Mouse (Mus musculus): ENCODE measurements around the gene Lipm. TPM values are rescaled to one million over a fixed set of nuclear protein-coding genes. Genes with fewer than 3 reads are reported as not detected.

Gene Lipm
- polyA plus RNA-seq (2014; fragmentation: Nextera tagmentation; extraction: Ambion mirVana): not detected in 2 replicates

DNA sequence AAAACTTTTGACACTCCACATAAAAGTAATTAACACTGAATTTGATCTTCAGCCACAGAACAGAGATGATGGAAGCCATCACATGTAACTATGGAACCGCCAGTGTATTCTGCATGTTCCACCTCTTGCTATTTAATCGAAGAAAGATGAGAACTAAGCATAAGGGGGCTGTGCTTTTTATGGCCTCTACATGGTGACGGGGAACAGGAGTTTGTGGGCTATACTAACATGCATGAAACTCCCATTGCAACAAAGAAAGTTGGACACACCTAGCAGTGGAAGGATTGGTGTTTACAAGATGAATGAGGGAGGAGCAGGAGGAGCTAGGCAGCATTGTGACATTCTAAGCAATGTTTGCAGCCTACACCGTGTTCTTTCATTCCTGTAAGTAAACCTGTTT lies at the start of gene Lipm:
Gene Lipm (plus strand): TSS at position 301 of the 400 bp plus-strand sequence.
- no peaks in the 10 kb centered on the region for H3K36me3 ChIP-seq (ENCODE audit: control insufficient read depth, insufficient read depth, low read length)
- WGBS: 86% methylated on average over 4 of the region's 4 CpGs
- no peaks in the 10 kb centered on the region for H3K27me3 ChIP-seq (ENCODE audit: control insufficient read depth, insufficient read depth, low read length)
- H3K27ac ChIP-seq (replicated peaks in 1 of 2; ENCODE audit: control insufficient read depth in 1 of 2, insufficient read depth in 1 of 2, low read depth in 2 of 2, low read length in 2 of 2): no peak within 1 kb of the TSS
- ATAC-seq (ENCODE audit: insufficient number of reproducible peaks, insufficient read depth, low FRiP score, low read depth): no peak
- H3K4me3 ChIP-seq (ENCODE audit: control insufficient read depth in 1 of 2, insufficient read depth in 1 of 2, low read depth in 1 of 2, low read length in 2 of 2): no peak within 1 kb of the TSS
- no peak within 1 kb of the TSS for H3K9ac ChIP-seq (ENCODE audit: low read length)
- H3K4me2 ChIP-seq (ENCODE audit: low read length): no peak within 1 kb of the TSS
- H3K4me1 ChIP-seq (ENCODE audit: control insufficient read depth in 2 of 2, insufficient read depth in 2 of 2, low read length in 2 of 2): no peaks in the 10 kb centered on the region
- H3K9me3 ChIP-seq (ENCODE audit: control insufficient read depth, low read length): no peaks in the 10 kb centered on the region

DNA sequence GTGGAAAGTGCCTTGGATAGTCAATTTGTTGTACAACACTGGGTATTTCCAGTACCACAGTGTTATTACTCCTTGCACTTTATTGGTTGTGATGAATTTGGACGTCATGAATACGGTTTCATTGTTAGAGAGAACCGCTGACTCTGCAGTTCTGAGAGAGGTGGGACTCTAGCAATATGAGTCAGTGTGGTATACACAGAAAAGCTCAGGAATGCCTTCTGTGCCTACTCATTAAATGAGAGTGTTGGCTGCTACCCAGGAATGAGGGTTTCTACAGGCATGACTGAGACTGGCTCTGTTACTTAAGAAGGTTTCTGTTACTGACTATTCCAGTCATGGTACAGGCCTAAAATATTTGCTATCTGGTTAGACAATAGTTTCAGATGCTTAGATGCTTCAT lies 49.2 kb upstream of the Lipm start:
- WGBS: 78% methylated on average over 3 of the region's 3 CpGs
- no peak overlapping the region for H3K27ac ChIP-seq (replicated peaks in 1 of 2; ENCODE audit: control insufficient read depth in 1 of 2, insufficient read depth in 1 of 2, low read depth in 2 of 2, low read length in 2 of 2)
- no peak for ATAC-seq (ENCODE audit: insufficient number of reproducible peaks, insufficient read depth, low FRiP score, low read depth)
- H3K4me1 ChIP-seq (ENCODE audit: control insufficient read depth in 2 of 2, insufficient read depth in 2 of 2, low read length in 2 of 2): no peaks in the 10 kb centered on the region
- no peaks in the 10 kb centered on the region for H3K36me3 ChIP-seq (ENCODE audit: control insufficient read depth, insufficient read depth, low read length)
- H3K9me3 ChIP-seq (ENCODE audit: control insufficient read depth, low read length): no peaks in the 10 kb centered on the region
- H3K4me2 ChIP-seq (ENCODE audit: low read length): no peak overlapping the region
- H3K9ac ChIP-seq (ENCODE audit: low read length): no peak overlapping the region
- no peak overlapping the region for H3K4me3 ChIP-seq (ENCODE audit: control insufficient read depth in 1 of 2, insufficient read depth in 1 of 2, low read depth in 1 of 2, low read length in 2 of 2)
- no peaks in the 10 kb centered on the region for H3K27me3 ChIP-seq (ENCODE audit: control insufficient read depth, insufficient read depth, low read length)

DNA sequence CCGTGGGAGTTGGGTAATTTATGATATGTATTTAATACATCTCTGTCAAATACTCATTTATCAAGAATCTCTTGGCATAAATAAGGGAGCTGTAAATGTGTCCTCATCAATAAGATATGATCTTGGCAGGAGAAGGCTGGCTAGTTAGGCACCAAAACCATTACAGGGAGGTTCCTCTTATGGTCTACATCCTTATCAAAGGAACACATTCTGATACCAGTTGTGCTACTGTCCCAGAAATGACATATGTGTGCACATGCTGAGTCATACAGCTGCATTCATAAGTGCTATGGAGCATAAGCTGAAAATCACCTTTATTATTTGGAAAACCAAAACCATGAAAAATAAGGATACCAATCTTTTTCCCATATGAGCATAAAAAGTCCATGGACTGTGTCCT lies 37.2 kb upstream of the Lipm start:
- Histone ChIP-seq H3K4me3 (ENCODE audit: control insufficient read depth in 1 of 2, insufficient read depth in 1 of 2, low read depth in 1 of 2, low read length in 2 of 2) (no peak overlapping the region), H3K36me3 (ENCODE audit: control insufficient read depth, insufficient read depth, low read length) (no peaks in the 10 kb centered on the region), H3K9ac (ENCODE audit: low read length) (no peak overlapping the region), H3K27ac (replicated peaks in 1 of 2; ENCODE audit: control insufficient read depth in 1 of 2, insufficient read depth in 1 of 2, low read depth in 2 of 2, low read length in 2 of 2) (no peak overlapping the region), H3K4me2 (ENCODE audit: low read length) (no peak overlapping the region), H3K9me3 (ENCODE audit: control insufficient read depth, low read length) (no peaks in the 10 kb centered on the region), H3K4me1 (ENCODE audit: control insufficient read depth in 2 of 2, insufficient read depth in 2 of 2, low read length in 2 of 2) (no peaks in the 10 kb centered on the region), H3K27me3 (ENCODE audit: control insufficient read depth, insufficient read depth, low read length) (no peaks in the 10 kb centered on the region)
- 52% methylated on average over 1 of the region's 1 CpGs for WGBS
- no peak for ATAC-seq (ENCODE audit: insufficient number of reproducible peaks, insufficient read depth, low FRiP score, low read depth)

DNA sequence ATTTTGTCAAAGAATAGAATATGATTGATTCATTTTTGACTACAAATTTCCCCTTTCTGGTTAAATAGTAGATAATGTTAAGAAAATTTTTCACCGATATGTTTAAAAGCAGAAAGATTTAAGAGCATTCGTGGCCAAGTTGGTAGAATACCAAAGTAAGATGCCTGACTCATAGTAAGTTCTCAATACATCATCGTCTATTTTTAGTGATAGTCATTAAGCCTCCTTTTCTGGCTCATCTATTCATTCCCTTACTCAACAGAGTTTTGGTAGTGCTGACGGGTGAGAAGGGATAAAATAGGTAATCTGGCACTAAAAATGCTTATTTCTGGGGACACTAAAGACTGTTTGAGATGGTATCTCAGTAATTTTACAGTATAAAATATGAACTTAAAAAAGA lies 36.7 kb upstream of the Lipm start:
- H3K36me3 ChIP-seq (ENCODE audit: control insufficient read depth, insufficient read depth, low read length): no peaks in the 10 kb centered on the region
- no peaks in the 10 kb centered on the region for H3K27me3 ChIP-seq (ENCODE audit: control insufficient read depth, insufficient read depth, low read length)
- no peaks in the 10 kb centered on the region for H3K4me1 ChIP-seq (ENCODE audit: control insufficient read depth in 2 of 2, insufficient read depth in 2 of 2, low read length in 2 of 2)
- no peak overlapping the region for H3K4me2 ChIP-seq (ENCODE audit: low read length)
- H3K27ac ChIP-seq (replicated peaks in 1 of 2; ENCODE audit: control insufficient read depth in 1 of 2, insufficient read depth in 1 of 2, low read depth in 2 of 2, low read length in 2 of 2): no peak overlapping the region
- no peak overlapping the region for H3K4me3 ChIP-seq (ENCODE audit: control insufficient read depth in 1 of 2, insufficient read depth in 1 of 2, low read depth in 1 of 2, low read length in 2 of 2)
- H3K9ac ChIP-seq (ENCODE audit: low read length): no peak overlapping the region
- WGBS: 83% methylated on average over 4 of the region's 4 CpGs
- H3K9me3 ChIP-seq (ENCODE audit: control insufficient read depth, low read length): no peaks in the 10 kb centered on the region
- no peak for ATAC-seq (ENCODE audit: insufficient number of reproducible peaks, insufficient read depth, low FRiP score, low read depth)

DNA sequence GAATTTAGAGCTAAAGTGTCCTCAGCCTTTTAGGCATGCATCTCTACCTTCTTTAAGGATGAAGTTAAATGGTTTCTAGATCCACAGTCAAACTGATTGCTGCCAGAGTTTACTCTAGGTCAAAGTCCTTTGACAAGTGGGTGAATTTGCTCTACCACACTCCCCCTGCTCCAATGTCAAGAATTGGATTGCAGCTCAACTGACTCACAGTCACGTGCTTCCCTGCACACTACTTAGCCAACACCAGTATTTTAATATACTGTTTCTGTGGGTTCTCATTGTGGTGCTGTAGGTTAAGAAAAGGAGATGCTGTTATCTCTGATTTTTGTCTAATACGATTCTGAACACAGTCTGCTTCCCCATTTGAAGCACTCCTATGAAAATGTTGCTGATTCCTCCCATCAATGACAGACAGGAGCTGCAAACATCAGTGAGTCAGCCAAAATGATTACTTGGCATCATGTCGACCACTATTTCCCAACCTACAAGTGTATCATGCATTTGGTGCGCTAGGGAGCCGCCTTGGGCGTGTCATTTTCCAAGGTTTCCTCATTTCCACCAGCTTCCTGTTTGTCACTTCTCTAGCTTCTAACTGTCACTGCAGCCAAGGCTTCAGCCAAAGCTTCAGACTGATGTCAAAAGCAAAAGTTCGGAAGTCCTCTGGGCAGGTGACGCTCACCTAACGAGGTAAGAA lies 33.8 kb upstream of the Lipm start, which contains the start of gene Lipn:
Gene Lipn (plus strand): TSS at position 580 of the 694 bp plus-strand sequence.
- Histone ChIP-seq H3K9ac (ENCODE audit: low read length) (no peak within 1 kb of the TSS), H3K36me3 (ENCODE audit: control insufficient read depth, insufficient read depth, low read length) (no peaks in the 10 kb centered on the region), H3K9me3 (ENCODE audit: control insufficient read depth, low read length) (no peaks in the 10 kb centered on the region), H3K4me1 (ENCODE audit: control insufficient read depth in 2 of 2, insufficient read depth in 2 of 2, low read length in 2 of 2) (no peaks in the 10 kb centered on the region), H3K4me3 (ENCODE audit: control insufficient read depth in 1 of 2, insufficient read depth in 1 of 2, low read depth in 1 of 2, low read length in 2 of 2) (no peak within 1 kb of the TSS), H3K4me2 (ENCODE audit: low read length) (no peak within 1 kb of the TSS), H3K27ac (replicated peaks in 1 of 2; ENCODE audit: control insufficient read depth in 1 of 2, insufficient read depth in 1 of 2, low read depth in 2 of 2, low read length in 2 of 2) (no peak within 1 kb of the TSS), H3K27me3 (ENCODE audit: control insufficient read depth, insufficient read depth, low read length) (no peaks in the 10 kb centered on the region)
- WGBS: 83% methylated on average over 9 of the region's 9 CpGs
- no peak for ATAC-seq (ENCODE audit: insufficient number of reproducible peaks, insufficient read depth, low FRiP score, low read depth)

DNA sequence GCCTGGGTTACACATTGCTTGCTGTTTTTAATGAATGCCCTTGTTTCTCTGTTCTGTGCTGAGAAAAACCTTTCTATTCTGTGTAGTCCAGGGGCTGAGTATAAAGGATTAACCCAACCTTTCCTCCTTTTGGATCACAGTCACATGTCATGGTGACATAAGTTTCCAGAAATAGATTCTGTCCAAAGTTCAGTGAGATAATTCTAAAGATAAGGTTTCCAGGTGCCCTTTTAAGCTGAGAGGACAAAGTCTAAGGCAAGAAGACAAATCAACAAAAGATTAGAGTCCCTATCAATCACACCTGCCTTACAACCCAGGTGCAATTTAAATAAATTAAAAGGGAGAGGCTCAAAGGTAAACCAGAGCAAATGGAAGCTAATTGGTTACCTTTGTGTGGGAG lies 26.5 kb upstream of the Lipm start:
- Histone ChIP-seq H3K4me2 (ENCODE audit: low read length) (no peak overlapping the region), H3K4me1 (ENCODE audit: control insufficient read depth in 2 of 2, insufficient read depth in 2 of 2, low read length in 2 of 2) (no peaks in the 10 kb centered on the region), H3K36me3 (ENCODE audit: control insufficient read depth, insufficient read depth, low read length) (no peaks in the 10 kb centered on the region), H3K9ac (ENCODE audit: low read length) (no peak overlapping the region), H3K4me3 (ENCODE audit: control insufficient read depth in 1 of 2, insufficient read depth in 1 of 2, low read depth in 1 of 2, low read length in 2 of 2) (no peak overlapping the region), H3K27me3 (ENCODE audit: control insufficient read depth, insufficient read depth, low read length) (no peaks in the 10 kb centered on the region), H3K27ac (replicated peaks in 1 of 2; ENCODE audit: control insufficient read depth in 1 of 2, insufficient read depth in 1 of 2, low read depth in 2 of 2, low read length in 2 of 2) (no peak overlapping the region), H3K9me3 (ENCODE audit: control insufficient read depth, low read length) (no peaks in the 10 kb centered on the region)
- no peak for ATAC-seq (ENCODE audit: insufficient number of reproducible peaks, insufficient read depth, low FRiP score, low read depth)

DNA sequence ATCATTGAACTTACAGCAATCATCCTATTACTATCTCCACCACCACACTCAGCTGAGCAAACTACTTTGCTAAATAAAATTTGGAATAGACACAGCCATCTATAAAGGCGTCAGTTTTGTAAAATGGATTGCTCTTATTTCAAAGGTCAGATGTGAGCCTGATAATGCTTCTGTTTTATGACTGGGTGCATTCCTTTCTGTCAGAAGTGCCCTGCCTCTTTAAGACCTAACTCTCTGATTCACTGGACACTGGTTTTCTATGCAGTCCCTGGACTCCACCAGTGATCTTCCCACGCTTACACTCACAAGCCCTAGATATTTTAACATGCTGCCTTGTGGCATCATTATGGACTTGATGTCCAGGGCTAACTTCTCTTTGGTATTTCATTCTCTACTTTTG lies 22.6 kb upstream of the Lipm start:
- 70% methylated on average over 2 of the region's 2 CpGs for WGBS
- Histone ChIP-seq H3K27me3 (ENCODE audit: control insufficient read depth, insufficient read depth, low read length) (no peaks in the 10 kb centered on the region), H3K9me3 (ENCODE audit: control insufficient read depth, low read length) (no peaks in the 10 kb centered on the region), H3K9ac (ENCODE audit: low read length) (no peak overlapping the region), H3K27ac (replicated peaks in 1 of 2; ENCODE audit: control insufficient read depth in 1 of 2, insufficient read depth in 1 of 2, low read depth in 2 of 2, low read length in 2 of 2) (no peak overlapping the region), H3K4me1 (ENCODE audit: control insufficient read depth in 2 of 2, insufficient read depth in 2 of 2, low read length in 2 of 2) (no peaks in the 10 kb centered on the region), H3K4me3 (ENCODE audit: control insufficient read depth in 1 of 2, insufficient read depth in 1 of 2, low read depth in 1 of 2, low read length in 2 of 2) (no peak overlapping the region), H3K36me3 (ENCODE audit: control insufficient read depth, insufficient read depth, low read length) (no peaks in the 10 kb centered on the region), H3K4me2 (ENCODE audit: low read length) (no peak overlapping the region)
- ATAC-seq (ENCODE audit: insufficient number of reproducible peaks, insufficient read depth, low FRiP score, low read depth): no peak
